Mouse (Mus musculus) CD4-positive naive resting alpha-beta T cell, adult 57 days (primary cell): Measurements from ENCODE around the gene Rpe. TPM values are rescaled to one million over a fixed set of nuclear protein-coding genes. Genes with fewer than 3 reads are reported as not detected.

ENCODE experiments used
- total RNA-seq: library from RNA; stranded (reverse); gene quantifications from one replicate; pipeline ENCODE4 v1.2.4, GENCODE M21; 2023

The Rpe gene
- total RNA-seq: 36.8 TPM

DNA sequence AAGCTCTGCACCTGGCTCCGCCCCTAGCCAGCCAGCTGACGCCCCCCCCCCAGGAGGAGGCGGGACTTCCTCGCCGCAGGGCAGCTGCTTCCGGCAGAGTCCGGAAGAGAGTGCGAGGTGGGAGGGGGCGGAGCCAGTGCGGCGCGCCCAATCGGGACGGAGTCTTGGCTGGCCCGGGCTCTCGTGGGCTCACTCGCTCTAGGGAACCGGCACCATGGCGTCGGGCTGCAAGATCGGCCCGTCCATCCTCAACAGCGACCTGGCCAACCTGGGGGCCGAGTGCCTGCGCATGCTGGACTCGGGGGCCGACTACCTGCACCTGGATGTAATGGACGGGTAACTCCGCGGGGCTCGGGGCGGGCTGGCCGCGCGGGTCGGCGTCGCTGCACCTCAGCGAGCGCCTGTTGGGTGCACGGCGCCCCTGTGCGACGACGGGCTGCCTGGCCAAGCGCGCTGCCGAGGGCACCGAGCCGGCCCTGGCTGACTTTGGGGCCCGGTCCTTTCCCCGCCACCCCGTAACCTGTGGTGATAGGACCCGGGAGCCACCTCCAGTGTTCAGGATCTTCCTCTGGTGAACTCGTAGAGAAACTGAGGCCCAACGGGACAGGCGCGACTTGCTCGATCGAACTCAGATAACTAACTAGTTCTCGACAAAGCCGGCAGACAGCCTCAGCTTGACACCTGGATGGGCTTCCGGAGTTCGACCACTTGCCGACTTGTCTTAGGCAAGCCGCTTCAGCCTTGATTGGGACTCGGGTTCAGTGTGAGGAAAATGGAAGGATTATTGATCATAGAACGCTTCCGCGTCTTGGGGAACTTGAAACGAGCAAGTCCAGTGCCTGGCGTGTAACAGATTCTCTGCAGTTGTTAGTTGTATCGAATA, at the start of gene Rpe:
Gene Rpe, plus strand, starts transcription at position 139 of the 883 bp plus-strand sequence.

Other genes with a start within 250 kb of the Rpe start
- gene Unc80, start 232.5 kb upstream of the Rpe start, total RNA-seq: not detected
- 13.9 TPM for gene Kansl1l, start 116.7 kb downstream of the Rpe start, total RNA-seq
- gene Acadl, start 162.4 kb downstream of the Rpe start, total RNA-seq: 34.9 TPM
- gene Myl1, start 244.6 kb downstream of the Rpe start, total RNA-seq: not detected